Mouse (Mus musculus) right cerebral cortex, postnatal 10 days (tissue): ENCODE data around the gene Fzr1.

ENCODE experiments used
- DNase-seq, 2 experiments: peaks; one replicate each; pipeline ENCODE4 v3.0.0; 2021; ENCODE audit warnings: low spot score in 2 of 2

The Fzr1 gene

GRCm38 (mm10) chr10:81402227-81402765 is 24.0 kb upstream of the Fzr1 start:
- no peak for DNase-seq

DNA sequence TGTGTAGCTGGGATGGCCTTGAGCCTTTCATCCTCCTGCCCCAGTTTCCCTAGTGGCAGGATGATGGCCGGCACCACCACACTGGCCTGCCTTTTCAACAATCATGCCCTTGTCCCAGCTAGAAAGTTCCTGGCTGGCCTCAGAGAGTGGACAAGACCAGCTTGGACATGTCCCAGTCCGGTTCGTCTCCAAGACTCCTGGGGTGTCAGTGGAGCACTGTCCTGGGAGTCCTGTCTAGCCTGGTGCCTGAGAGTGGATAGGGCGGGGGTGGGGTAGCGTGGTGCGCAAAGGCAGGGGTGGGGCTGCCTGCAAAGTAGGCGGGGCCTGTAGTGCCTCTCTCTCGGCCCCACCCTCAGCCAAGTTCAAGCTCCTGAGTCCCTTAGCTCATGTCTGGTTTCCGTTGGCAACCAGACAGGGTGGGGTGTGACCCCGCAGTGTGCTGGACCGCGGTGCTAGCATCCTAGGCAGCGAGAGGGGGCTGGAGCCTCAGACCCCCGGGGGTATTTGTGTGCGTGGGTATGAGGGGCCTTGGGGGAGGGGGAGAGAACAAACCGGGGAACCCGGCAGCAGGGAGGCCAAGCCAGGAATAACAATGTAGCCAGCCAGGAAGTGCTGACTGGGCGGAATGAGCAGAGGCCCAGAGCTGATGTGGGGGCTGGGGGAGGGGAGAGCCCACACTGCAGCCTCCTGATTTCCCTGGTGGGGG is 23.4 kb upstream of the Fzr1 start:
- DNase-seq: peak; percentile 84 to 87

DNA sequence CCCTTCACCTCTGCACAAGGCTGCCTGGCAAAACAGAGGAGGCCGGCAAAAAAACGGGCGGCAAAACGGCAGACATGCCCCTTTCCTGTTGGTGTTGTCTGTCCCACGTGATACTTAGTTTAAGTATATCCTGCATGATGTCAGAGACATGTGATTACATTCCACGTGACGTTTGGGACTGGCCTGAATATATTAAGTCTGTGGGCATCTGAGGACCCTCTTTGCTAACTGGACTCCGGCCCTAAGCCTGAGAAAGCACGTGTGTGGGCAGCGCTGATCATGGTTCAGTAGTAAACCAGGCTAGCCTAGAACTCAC is 22.8 kb upstream of the Fzr1 start:
- peak in 1 of 2 experiments; percentile 82 for DNase-seq

DNA sequence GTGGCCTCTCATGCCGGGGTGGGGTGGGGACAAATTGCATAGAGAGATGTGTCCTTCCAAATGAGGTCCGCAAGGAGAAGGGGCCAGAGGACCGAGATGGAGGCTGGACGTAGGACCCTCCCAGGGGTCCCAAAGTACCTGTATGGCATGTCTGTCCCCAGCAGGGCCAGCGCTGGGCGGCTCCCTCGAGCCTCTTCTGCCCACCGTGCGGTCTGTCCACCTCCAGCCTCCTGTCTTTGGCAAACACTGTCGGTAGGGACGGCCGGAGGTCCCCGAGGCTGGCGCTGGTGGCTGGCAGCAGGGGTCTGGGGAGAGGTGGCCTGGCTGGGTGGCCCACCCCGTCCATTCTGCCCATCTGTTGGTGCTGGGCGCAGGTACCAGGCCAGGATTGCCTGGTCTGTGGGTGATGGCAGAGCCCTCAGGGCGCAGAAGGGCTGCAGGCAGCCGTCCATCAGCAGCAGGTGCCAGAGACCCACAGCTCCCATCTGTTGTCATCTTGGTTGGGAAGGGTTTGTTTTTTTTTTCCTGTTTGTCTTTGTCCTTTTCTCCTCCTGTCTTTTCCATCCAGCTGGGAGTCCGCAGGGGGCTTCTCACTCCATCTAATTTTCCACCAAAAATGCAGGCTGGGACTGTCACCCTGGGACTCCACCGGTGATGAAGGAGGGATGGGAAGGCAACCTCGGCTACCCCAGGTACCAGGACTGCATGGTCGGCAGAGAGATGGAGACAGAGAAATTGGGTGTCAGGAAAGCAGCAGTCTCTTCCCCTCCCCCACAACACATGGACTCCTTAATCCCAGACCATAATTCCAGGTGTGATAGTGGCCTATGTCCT is 22.3 kb upstream of the Fzr1 start:
- no peak for DNase-seq

GRCm38 (mm10) chr10:81399798-81400308 is 21.5 kb upstream of the Fzr1 start:
- no peak for DNase-seq

DNA sequence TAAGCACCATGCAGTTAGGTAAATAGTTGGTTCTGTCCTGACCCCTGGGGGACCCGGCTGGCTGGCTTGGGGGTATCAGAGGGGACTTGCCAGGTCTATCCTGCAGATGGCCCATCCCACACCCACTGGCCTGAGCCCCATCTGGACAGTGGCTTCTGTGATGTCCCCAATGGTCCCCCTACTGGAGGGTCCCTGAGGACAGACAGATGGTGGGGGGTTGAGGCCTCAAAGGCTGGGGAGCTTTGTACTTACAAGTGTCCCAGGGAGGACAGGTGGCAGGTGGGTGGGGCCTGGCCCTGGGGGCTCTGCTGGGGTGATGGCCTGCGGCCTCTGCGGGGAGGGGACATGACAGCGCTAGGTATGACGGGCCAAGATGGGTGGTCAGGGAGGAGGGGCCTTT is 21.0 kb upstream of the Fzr1 start:
- no peak for DNase-seq

- no peak for DNase-seq
These were observed 18.4 kb upstream of the Fzr1 start for GRCm38 (mm10) chr10:81396749-81397148.

DNA sequence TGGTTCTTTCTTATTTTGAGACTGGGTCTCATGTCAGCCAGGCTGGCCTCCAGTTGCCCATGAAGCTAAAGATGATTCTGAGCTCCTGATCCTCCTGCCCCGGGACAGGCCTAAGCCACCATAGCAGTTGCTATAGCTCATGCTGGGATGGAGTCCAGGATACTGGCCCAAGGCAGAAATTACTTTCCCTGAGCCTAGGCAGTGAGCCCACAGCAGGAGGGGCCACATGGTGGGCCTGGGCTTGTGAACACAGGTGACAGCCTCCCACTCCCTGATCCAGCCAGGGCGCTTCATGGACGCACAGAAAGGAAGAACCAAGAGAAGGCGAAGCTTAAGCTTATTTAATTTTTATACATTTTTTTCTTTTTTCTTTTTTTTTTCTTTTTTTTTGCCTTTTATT is 17.5 kb upstream of the Fzr1 start:
- no peak for DNase-seq

DNA sequence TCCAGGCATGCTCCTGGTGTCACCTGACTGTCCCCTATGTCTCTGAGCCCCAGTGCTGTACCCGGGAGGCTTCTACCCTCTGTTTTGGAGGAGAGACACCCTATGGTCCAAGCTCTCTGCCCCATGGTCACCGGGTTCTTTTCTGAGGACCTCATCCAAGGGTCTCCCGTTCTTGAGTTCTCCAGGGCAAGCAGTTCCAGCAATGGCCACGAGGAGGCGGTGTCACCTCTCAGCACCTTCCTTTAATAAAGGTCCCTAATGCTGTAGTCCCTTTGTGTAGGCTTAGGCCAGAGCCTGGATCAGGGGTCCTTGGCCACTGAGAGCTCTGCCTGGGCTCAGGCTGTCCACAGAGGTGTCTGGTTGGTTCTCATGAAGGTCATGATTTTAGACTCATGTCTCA is 16.8 kb upstream of the Fzr1 start:
- DNase-seq: peak in 1 of 2 experiments; percentile 75

DNA sequence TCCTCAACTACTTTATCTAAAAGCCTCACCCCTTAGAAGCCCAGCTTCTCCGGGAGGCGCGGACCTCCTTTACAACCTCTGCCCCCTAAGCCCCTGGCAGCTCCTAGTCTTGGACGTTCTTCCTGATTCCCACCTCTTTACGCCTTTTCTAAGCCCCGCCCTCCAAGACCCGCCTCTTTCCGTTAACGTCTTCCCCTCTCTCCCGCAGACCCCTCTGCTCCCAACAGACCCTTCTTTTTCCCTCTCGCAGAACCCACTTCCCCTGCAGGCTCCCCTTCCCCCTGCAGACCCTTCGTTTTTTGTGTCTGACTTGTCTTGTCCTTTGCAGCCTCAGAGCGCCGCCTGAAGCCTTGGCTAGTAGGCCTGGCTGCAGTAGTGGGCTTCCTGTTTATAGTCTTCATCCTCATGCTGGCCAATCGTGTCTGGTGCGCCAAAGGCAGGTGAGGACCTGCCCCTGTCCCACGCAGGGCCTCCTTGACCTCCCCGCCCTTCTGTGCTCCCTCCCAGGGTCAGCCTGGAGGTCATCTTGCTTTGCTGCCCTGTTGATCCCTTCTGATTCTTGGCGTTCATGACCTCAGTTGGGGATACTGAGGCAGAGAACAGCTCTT is 15.2 kb upstream of the Fzr1 start:
- DNase-seq: no peak

DNA sequence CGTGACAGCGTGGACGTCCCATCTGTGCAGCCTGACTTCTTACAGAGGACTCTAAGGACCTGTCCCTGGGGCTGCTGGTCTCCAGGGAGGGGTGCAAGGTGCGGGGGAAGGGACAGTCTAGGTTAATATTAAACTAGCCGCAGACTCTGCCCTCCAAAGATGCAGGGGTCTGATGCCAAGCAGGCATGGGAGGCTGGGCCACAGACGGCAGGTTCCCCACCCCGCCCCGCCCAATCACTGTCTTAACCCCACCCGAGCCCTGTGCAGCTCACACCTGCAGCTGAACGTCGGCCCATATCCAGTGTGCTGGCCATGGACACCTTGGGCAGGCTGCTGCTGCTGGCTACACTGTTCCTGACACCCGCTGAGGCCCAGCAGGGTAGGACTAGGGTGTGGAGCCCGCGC is 14.5 kb upstream of the Fzr1 start, which contains the start of gene Smim24:
TSS of gene Smim24 (plus strand) at position 271 of the 405 bp plus-strand sequence.
- no peak for DNase-seq

DNA sequence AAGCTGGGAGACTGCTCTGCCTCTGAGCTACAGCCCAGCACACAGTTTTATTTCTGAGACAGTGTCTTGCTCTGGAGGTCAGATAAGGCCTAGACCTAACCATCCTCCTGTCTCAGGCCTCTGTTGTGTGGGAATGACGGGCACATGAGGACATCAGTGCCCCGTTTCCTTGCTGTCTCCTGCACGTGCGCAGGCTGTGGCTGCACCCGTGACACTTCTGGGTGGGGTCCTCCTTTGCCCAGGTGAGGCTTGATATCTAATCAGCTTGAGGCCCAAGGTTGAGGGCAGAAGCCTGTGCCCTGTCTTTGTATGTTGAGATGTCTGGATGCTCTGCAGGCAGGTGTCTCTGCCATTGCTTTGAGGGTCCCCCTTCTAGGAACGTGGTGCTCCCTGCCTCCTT is 14.0 kb upstream of the Fzr1 start:
- DNase-seq: no peak

DNA sequence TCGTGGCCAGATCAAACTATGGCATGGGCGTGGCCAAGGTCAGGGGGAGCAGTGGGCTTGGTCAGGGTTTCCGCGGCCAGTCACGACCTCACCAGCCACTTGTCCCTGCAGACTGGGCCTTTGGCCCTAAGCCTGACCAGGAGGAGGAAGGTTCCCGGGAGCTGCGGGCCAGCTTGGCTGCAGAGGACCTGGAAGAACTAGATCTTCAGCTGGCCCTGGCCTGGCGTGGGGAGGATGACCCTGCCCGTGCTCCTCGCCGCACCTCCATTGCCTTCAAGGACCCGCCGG is 12.3 kb upstream of the Fzr1 start:
- DNase-seq: no peak

- DNase-seq: peak in 1 of 2 experiments; percentile 85
These were observed 11.7 kb upstream of the Fzr1 start for GRCm38 (mm10) chr10:81389801-81390677.

- DNase-seq: no peak
These were observed 11.1 kb upstream of the Fzr1 start for GRCm38 (mm10) chr10:81389373-81389772.

GRCm38 (mm10) chr10:81388505-81389055 is 10.3 kb upstream of the Fzr1 start, which contains the start of gene Gm48552:
Gm48552 (plus strand) TSS chr10:81389005.
- no peak for DNase-seq

DNA sequence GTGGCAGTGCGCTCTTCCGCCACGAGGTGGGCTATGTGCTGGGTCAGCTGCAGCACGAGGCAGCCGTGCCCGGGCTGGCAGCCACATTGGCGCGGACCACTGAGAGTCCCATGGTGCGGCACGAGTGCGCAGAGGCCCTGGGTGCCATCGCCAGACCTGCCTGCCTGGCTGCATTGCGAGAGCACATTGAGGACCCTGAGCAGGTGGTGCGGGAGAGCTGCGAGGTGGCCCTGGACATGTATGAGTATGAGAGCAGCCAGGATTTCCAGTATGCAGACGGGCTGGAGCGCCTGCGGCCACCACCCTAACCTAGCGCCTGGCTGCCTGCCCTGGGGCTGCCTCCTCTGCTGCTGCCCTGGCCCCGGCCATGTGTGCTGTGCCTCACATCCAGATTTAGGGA is 9.4 kb upstream of the Fzr1 start:
- DNase-seq: no peak

DNA sequence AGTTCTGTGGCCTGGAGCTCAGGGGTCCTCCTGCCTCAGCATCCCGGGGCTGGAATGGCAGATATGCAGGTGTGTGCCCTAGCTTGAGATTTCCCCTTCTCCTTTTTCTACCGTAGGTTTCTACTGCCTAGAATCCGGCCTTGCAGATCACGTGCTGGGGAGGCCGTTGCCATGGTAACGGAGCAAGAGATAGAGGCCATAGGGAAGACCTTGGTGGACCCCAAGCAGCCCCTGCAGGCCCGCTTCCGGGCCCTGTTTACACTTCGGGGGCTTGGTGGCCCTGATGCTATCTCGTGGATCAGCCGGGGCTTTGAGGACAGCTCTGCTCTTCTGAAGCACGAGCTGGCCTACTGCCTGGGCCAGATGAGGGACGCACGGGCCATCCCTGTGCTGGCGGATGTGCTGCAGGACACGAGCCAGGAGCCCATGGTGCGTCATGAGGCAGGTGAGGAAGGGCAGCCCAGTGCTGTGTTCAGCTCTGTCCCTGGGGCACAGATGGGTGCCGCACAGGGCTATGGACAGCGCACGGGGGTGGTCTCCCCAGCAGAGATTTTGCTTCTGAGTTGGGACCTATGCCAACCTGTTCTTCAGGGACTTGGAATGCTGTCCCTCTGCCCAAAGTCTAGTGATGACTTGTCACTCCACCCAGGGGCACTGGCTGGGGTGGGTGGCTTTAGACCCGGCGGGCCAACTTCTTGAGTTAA is 7.4 kb upstream of the Fzr1 start:
- DNase-seq: peak in 1 of 2 experiments; percentile 49

DNA sequence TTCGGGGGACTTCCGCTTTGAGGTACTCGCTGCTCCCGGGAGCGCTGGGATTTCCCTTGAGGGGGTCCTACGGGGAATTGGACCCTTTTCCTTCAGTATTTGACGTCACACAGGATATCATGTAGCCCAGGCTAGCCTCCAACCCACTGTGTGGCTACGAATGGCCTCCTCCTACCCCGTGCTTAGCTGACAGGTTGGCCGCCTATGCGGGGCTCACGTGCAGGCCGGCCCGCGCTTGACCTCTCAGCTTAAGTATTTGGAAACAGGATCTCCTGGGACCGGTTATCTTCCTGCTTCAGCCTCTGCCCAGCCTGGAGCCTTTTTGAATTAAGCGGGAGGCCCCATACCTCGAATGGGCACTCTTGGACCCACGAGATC is 6.3 kb upstream of the Fzr1 start:
- DNase-seq: no peak

GRCm38 (mm10) chr10:81383802-81384604 is 5.7 kb upstream of the Fzr1 start, which contains the start of the genes Dohh and Gm48551:
Dohh (plus strand) TSS chr10:81384428.
Gm48551 (plus strand) TSS chr10:81384466.
- DNase-seq: peak; percentile 99
